Mouse (Mus musculus) monocyte, adult 2 months (primary cell): Measurements from ENCODE around the gene Sit1.
"Not testable (repeated sequence)": the region's sequence is repeated elsewhere in the genome, so short reads cannot be mapped to it uniquely, and the experiment has no call there.

Source experiments
- DNase-seq, 2 experiments: peaks; one replicate each; pipeline ENCODE4 v3.0.0; 2022; ENCODE audit warnings: low spot score in 2 of 2, low read depth in 1 of 2

Sit1 gene

DNA sequence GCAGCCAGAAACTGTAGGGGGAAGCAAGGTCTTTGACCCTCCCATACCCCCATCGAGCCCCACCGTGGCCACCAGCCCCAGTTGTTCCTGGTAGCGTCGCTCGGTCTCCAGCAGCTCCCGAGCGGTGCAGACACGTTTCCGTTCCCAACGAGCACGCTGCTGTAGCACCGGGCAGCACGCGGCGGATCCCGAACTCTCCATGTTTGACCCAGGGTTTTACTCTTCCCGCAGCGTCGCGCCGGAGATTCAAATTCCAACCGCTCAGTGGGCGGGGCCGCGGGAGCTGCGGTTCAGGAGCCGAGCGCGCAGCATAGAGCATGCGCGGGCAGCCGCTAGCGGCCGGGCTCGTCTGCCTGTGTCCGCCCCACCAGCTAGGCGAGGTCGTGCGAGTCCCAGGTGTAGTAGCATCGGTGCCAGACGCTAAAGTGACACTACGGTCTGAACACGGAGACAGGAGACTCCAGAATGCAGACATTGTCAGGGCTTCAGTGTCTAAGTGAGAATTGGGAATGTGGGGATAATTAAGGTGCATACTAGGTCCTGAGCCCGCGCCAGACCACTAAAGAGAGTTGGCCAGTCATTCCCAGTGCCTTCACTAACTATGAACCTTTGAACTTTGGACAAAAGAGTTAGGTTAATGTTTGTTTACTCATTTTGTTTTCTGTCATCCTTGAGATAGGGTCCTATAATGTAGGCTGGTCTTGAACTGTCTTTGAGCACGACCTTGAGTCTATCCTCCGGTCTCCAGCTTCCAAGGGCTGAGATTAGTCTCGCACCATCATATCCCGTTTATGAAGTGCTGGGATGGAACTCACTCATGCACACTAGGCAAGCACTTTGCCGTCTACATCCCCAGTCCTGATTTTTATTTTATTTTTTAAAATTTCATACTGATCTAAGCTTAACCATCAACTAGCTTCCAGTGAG, 16.1 kb upstream of the Sit1 start, which contains the start of gene Arhgef39:
TSS of gene Arhgef39 (minus strand) at position 289 of the 927 bp plus-strand sequence.
- peak; percentile 43 to 66 for DNase-seq

DNA sequence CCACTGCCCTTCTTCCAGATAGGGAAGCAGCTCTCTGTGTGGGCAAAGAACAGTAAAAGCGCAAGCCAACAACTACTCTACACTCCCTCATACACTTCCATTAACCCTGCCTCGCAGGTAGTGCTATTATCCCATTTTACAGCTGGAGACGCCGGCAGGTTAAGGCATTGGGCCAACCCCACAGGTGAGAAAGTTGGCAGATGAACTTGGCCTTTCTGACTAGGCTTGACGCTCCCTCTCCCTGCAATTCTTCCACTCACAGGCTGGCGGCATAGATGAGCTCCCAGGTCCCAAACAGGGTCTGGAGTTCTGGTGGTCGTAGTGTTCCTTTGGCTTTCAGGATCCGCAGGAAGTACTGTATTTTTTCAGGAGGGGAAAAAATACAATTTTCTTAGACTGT, 15.4 kb upstream of the Sit1 start:
- no peak for DNase-seq

DNA sequence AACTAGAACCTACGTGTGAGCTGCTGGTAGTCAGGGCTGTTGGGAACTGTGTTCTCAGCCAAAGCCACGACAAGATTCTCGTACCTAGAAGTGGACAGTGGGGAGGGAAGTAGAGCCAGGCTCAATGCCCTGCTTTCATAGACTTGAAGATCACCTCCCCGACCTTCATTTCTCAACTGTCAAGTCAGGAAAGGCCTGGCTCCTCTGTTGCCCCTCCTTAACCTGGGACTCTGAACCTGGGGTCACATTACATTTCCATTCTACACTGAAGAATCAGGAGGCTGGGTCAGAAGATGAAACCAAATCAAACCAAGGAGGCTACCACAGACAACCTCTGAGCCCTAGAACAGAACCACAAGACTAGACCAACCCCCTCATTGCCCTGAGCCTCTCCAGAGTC, 14.4 kb upstream of the Sit1 start:
- no peak for DNase-seq

DNA sequence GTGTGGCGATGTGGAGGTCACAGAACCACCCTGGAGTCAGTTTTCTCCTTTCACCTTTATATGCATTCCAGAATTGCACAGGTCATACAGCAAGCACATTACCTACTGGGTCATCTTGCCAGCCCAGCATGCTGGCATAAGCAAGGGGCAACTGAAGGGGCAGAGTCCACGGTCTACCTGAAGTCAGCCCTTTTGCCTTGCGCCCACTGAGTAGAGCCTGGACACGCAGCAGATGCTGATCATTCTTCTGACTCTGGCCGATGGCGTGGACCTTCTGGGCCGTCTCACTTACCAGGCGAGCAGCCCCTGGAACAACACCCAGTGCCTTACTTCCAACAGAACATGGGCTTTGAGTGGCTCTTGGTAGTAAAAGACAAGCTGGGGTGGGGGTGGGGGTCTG, 13.9 kb upstream of the Sit1 start:
- DNase-seq, result no peak

DNA sequence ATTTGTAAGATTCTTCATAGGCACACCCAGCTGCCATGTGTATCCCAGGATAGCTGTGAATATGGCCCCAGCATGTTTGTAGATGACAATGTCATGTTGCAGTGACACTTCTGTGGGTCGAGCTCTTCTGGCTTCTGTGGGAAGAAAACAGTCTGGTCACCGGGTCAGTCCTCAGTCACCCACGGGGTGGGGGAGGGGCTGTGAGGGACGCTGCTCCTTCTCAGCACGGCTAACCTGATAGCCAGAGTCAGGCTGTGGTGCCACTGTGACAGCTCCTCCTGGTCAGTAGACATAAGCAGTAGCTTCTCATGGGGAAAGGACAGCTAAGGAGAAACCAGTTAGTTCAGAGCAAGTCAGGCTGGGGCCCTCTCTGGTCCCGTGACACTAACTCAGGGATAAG, 13.1 kb upstream of the Sit1 start:
- no peak for DNase-seq

DNA sequence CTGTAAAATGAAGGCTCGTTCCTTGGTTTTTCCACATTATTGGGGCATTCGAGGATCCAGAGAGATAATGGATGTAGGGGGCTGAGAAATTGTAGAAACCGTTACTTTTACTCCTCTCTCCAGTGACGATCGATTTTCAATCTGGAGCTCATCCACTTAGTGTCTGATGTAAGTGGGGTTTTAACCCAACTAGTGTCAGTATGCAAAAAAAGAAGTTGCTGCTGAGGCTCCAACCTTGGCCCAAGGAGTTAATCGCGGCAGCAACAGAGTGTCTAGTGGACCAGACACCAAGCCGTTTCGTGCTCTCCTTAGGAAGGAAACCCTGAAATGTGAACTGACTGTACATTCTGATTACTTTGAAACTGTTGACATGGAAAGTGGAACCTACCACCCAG, 10.3 kb upstream of the Sit1 start:
- DNase-seq, result no peak

DNA sequence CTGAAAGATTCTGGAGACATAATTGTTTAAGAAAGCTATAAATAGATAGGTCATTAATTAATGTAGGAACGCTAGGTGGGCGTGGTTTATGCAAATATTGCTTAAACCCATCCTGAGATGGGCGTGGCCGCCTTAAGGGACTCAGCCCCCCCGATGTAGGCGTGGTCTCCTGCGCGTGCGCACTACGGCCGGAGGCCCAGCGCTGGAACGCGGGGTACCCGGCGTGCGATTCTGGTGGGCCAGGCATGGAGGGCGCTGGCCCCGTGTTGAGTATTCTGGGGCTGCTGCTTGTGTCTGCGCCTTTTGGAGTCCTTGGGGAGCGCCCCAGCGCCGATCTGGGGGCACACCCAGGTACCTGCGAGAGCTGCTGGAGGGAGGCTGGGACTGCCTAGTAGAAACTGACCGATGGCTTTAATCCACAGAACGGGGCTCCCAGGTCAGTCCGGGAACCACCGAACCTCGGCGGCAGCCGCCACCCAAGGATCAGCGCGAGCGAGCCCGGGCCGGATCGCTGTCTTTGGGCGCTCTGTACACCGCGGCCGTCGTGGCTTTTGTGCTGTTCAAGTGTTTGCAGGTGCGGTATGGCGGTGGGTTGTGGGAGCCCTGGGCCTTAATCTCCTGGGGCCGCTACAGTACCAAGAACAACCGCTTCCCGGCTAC, 9.8 kb upstream of the Sit1 start:
- DNase-seq, result peak; percentile 79 to 92

DNA sequence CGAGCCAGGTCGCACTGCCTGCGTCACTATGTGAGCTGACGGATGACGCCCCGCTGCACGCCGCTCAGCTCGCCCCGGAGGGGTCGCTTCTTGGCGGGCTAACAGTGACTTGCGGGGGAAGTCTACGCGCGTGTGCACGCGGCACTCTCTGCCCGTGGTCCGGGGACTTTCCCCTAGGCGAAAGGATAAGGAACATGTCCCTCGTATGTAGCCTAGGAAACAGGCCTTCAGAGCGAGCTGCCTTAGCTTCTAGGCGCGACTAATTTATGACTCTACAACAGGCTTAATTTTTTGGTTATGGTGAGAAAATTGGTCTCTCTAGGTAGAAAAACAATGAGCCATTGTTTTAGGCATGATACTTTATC, 9.3 kb upstream of the Sit1 start, which contains the start of gene Ccdc107:
TSS of gene Ccdc107 (plus strand) at position 80 of the 365 bp plus-strand sequence.
- DNase-seq, result peak; percentile 78 to 86

DNA sequence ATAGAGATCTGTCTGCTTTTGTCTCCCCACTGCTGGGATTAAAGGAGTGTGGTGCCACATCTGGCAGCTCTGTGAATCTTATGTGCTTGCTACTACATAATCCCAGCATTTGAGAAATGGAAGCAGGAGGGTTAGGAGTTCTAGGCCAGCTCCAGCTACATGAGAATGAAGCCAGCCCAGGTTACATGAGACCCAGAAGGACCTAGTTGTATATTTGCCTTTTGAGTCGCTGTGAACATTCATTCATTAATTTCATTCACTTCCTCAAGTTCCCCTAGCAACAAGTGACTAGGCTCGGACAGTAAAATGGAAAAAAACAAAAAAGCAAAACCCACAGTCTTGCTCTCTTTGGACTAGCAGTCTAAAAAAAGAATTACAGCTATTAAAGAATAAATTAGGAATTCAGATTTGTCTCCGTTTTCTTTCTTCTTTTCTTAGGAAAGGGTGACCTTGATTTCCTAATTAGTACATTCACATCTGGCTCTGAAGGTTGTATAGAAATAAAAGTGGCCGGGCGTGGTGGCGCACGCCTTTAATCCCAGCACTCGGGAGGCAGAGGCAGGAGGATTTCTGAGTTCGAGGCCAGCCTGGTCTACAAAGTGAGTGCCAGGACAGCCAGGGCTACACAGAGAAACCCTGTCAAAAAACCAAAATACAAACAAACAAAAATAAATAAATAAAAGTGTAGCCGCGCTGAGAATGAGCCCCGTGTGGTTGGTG, 8.7 kb upstream of the Sit1 start:
- no peak for DNase-seq

DNA sequence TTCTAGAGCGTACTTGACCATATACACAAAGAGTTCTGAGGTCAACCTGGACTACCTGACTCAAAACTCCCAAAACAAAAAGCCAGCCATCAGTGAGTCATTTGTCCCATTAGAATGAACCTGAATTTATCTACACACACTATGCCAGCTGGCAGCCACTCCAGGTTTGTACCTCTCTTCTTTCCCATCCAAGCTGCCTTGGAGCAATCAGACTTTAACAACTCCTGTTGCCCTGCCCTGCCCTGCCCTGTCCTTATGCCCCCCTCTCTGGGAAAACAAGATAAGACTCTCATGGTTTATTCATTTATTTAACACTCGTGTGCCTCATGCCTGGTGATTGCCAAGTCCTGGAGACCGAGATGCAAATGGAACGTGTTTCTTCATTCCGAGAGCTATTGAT, 7.3 kb upstream of the Sit1 start:
- no peak for DNase-seq

DNA sequence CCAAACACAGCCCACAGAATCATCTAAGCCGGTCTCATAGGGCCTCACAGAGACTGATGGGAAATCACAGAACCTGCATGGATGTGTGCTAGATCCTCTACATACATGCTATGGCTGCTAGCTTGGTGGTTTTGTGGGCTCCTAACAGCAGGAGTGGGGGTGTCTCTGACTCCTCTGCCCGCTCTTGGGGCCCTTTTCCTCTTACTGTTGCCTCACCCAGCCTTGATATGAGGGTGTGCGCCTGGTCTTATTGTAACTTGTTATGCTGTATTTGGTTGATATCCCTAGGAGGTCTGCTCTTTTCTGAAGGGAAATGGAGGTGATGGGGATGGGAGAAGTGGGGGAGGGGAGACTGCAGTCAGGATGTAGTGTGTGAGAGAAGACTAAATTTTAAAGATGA, 6.1 kb upstream of the Sit1 start:
- DNase-seq, result no peak

DNA sequence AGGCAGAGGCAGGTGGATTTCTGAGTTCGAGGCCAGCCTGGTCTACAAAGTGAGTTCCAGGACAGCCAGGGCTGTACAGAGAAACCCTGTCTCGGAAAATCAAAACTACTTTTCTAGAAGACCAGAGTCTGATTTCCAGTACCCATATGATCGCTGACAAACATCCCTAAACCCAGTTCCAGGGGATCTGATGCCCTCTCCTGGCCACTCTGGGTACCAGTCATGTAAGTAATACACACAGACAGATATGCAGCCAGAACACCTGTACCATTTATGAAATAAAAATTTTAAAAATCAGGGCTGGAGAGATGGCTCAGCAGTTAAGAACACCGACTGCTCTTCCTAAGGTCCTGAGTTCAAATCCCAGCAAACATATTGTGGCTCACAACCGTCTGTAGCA, 2.1 kb upstream of the Sit1 start:
- not testable (repeated sequence) for DNase-seq

DNA sequence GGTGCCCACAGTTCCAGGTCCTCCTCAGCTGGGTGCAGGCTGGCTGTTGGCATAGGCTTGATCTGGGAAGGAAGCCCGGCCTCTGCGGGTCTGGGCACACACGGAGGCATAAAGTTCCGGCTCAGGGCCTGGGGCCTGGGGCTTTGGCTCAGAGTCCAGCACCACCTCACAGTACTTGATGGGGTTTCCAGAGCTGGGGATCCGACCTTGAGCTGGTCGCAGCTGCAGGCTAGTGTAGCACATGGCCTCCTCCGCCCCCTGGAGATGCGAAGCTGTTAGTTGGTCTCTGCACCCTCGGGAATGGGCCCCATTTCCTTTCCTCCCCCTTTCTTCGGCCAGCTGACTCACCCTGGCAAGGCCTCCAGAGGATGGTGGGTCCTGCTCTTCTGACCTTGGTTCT, 943 bp downstream of the Sit1 start:
- DNase-seq, result no peak

DNA sequence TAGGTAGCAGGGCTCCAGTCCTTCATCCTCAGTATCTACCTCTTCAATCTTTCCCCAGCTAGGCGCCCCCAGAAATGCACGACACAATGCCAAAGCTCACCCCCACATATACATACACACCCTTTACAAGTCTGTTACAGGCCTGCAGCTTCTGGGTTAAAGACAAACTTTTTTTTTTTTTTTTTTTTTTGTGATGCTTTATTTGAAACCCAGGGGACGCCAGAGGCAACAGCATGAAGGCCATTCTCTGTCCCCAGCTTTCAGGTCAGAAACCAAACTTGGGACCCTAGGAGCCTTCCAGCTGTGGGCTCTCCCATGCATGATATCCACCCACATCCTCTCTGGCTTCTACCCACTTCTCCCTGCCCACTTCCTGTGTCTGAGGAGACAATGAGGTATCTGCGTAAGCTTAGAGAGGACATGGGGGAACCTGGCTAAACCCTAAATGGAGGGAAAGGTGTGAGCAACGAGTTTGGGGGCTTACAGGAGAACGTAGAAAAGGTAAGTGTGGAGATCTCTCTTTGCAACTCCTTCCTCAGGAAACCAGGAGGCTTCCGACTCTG, 1.6 kb downstream of the Sit1 start:
- no peak for DNase-seq

DNA sequence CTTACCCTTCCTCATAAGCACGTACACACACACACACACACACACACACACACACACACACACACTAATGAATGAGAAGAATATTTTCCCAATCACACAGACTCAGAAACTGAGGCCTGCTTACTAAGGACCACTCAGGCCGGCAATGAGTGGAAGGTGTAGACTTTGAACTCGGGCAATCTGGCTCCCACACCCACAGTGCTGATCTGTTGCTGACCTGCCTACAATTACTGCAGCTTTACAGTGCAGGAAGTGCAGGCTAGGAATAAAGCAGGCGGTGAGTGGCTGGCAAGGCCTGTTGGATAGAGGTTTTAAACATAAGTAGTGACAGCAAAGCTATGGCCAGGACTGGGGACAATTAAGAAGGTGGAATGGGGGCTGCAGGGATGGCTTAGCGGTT, 2.5 kb downstream of the Sit1 start:
- DNase-seq, result no peak

DNA sequence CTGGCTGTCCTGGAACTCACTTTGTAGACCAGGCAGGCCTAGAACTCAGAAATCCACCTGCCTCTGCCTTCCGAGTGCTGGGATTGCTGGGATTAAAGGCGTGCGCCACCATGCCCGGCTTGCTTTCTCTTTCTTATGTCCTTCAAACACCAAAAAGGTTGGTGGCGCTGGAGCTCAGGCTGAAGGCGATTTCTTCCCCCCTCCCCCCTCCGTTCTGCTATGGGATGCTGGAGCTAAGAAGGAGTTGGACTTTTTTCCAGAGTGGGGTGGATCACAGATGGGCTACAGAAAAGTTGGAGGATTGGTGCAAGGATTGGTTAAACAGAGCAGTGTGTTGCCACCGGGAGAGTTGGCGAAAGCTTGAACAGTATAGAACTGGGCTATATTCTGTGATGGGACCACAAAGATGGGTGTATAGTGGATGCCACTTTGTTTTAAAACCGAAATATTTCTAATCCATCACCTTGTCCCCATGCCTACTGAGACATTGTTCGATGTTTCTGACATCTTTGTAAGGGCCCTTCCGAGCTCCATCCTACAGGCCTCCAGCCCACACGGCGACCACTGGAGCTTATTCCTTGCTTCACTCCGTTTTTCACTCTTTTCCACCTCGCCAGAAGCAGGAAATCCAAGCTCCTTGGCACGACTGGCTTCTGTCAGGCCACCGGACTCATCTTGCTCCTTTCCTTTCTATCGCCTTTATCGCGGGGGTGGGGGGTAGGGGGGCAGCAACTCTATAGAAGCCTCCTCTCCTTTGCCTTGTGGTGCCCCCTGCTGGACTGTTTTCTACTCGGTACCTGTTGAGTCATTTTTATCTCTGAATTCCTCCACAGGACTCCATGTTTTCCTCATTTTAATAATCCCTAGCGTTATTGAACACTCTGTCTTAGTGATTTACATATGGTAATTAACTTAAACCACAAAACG, 4.4 kb downstream of the Sit1 start:
- DNase-seq, result peak in 1 of 2 experiments; percentile 44

DNA sequence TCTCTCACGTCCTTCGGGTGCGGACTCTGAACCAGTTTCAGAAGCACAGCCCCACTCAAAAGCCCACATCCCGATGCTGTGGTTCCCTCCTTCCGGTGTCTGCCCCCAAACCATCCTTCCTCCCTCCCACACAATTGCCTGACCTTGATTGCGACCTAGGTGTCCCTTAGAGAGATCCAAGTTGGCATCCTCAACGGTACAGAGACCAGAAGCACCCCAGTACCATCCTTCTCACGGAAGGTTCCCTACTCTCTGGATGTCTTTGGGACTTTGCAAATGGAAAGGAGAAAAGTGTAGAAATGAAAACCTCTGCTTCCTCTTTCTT, 5.0 kb downstream of the Sit1 start:
- no peak for DNase-seq

DNA sequence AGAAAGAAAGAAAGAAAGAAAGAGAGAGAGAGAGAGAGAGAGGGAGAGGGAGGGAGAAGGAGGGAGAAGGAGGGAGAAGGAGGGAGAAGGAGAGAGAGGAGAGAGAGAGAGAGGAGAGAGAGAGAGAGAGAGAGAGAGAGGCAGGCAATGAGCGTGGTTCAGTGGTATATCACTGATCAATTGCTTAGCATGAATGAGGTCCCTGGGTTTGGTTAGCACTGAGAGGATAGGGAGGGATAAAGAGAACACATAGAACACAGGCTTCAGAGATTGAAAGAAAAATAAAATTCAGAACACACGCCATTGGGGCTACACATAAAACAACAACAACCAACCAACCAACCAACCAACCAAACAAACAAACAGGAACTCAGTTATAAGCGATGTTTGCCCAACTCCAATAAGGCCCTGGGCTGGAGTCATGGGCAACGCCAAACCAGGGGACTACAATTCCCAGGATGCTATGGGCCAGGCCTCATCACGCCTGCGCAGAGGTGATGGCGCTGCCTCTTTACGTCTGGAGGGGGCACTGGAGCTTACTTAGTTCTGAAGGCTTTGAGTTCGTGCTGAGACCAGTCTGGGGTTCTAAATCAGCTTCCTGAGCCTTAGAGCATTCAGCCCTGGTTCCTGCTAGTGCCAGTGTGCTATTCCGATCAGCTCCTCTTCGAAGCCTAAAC, 5.5 kb downstream of the Sit1 start:
- DNase-seq, result peak; percentile 68 to 83

DNA sequence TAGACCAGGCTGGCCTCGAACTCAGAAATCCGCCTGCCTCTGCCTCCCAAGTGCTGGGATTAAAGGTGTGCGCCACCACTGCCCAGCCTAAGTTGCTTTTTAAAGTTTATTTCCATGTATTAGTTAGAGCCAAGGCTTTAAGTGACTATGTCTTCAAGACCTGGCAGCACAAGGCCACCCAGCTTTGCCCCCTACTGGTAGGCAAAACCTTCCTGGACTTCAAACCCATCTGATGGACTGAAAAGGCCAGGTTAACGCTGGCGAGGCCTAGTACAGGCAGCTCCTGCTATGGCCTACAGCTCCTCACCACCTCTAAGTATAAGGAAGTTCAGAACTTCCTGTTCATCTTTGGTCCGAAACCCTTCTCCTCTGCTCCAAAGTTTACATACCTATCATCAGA, 6.9 kb downstream of the Sit1 start:
- DNase-seq, result no peak

DNA sequence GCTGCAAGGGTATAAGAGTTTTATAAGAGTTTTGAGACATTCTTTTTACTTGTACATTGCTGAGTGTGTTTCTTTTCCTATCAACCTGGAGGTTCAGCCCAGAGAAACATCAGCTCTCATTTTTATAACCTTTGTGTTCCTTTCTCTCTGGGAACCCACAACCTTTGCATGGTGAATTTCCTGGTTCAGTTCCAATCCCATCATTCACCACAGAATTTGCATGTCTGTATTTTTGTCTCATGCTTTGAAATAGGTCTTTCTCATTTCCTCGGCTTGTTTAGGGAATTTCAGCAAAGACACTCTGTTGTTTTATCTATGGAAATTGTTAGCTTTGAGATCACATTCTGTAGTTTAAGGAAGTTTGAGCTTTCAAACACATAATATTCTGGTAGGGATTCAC, 9.9 kb downstream of the Sit1 start:
- DNase-seq, result no peak
